Mouse (Mus musculus): ENCODE measurements around the gene Gm11492. TPM values are rescaled to one million over a fixed set of nuclear protein-coding genes. Genes with fewer than 3 reads are reported as not detected.

Gene Gm11492
- total and polyA plus RNA-seq, 3 experiments = not detected

DNA sequence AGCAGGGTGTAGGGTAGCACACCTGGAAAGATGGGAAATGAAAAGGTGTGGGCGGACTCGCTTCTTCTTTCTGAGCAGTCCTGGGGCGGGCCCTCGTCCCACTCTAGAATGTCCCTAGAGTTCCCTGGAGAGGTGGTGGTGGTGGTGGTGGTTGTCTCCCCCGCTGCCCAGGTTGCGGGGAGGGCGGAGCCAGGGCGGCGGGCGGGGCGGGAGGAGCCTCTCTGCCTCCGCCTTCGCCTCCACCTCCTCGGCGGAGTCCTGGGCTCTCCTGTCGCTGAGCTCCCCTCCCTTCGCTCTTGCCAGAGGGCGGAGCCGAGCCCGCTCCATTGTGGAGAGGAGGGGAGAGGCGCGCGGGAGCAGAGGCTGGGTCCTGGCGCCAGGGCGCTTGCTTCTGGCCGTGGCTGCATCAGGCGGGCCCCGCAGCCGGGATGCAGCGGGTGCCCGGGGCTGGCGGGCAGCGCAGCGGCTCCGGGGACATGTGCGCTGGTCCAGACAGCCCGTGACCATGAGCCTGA is 28.9 kb downstream of the Gm11492 start:
- peaks cover 2 to 10% of the 10 kb centered on the region in 2 experiments for H3K36me3 ChIP-seq (ENCODE audit: control insufficient read depth in 1 of 2, insufficient read depth in 2 of 2, low read length in 2 of 2)

DNA sequence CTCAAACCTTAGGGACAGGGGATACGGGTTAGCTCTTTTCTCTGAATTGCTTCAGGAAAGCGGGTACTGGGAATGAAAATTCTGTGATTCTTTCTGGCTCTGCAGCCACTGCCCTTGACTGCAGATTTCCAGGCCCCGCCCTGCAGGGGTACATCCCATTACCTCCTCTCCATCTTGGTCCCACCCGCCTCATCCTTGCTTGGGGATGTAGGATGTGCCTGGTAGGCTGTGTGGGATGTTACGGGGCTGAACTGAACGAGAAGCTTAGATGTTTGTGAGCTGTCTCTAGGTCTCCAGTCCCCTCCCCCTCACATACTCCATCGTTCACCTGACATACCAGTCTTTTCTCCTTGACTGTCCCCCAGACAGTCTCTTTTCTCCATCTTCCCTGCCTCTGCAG is 29.5 kb downstream of the Gm11492 start:
- Histone ChIP-seq H3K27ac (ENCODE audit: control insufficient read depth, low read depth, low read length) (no peak overlapping the region), H3K36me3 (ENCODE audit: control insufficient read depth in 1 of 2, insufficient read depth in 2 of 2, low read length in 2 of 2) (peaks cover 2 to 7% of the 10 kb centered on the region in 2 experiments), H3K4me3 (ENCODE audit: control insufficient read depth in 1 of 2, insufficient read depth in 1 of 2, low read depth in 2 of 2, low read length in 2 of 2) (no peak overlapping the region), H3K9ac (ENCODE audit: control insufficient read depth, low read depth, low read length, poor library complexity, severe bottlenecking) (no peak overlapping the region), H3K9me3 (replicated peaks; ENCODE audit: insufficient read depth, low read length) (no peaks in the 10 kb centered on the region), H3K27me3 (ENCODE audit: control insufficient read depth in 1 of 2, insufficient read depth in 2 of 2, low read length in 2 of 2) (no peaks in the 10 kb centered on the region), H3K4me1 (ENCODE audit: control insufficient read depth in 1 of 2, insufficient read depth in 2 of 2, low read length in 2 of 2) (peaks cover 0 to 11% of the 10 kb centered on the region in 2 experiments; a peak in 3 of 4 replicates), H3K79me2 (ENCODE audit: control insufficient read depth, insufficient read depth, low read length, poor library complexity) (peaks cover 21% of the 10 kb centered on the region)
- TF ChIP-seq RCOR1 (IDR thresholded peaks at IDR 0.05; ENCODE audit: low read depth, low read length) = no peak
- no peak for TF ChIP-seq ZKSCAN1 (IDR thresholded peaks at IDR 0.05; ENCODE audit: low read depth, low read length)
- no peak for TF ChIP-seq SIN3A (IDR thresholded peaks at IDR 0.05; ENCODE audit: low read length)
- TF ChIP-seq E2F4 (IDR thresholded peaks at IDR 0.05; ENCODE audit: borderline replicate concordance, low read depth, low read length) = no peak
- TF ChIP-seq MYC (IDR thresholded peaks at IDR 0.05; ENCODE audit: low read depth, low read length) = no peak
- TF ChIP-seq MAX (IDR thresholded peaks at IDR 0.05; ENCODE audit: low read length) = no peak
- TF ChIP-seq EP300 (IDR thresholded peaks at IDR 0.05; ENCODE audit: low read depth in 1 of 2, low read length in 2 of 2) = no peak
- TF ChIP-seq RAD21 (IDR thresholded peaks at IDR 0.05; ENCODE audit: low read depth, low read length) = no peak
- no peak for TF ChIP-seq TBP (IDR thresholded peaks at IDR 0.05; ENCODE audit: low read depth, low read length)
- no peak for TF ChIP-seq USF2 (IDR thresholded peaks at IDR 0.05; ENCODE audit: borderline replicate concordance in 1 of 2, insufficient read depth in 1 of 2, low read depth in 1 of 2, low read length in 2 of 2)
- TF ChIP-seq GABPA (IDR thresholded peaks at IDR 0.05; ENCODE audit: low read depth, low read length) = no peak
- no peak for TF ChIP-seq TCF12 (IDR thresholded peaks at IDR 0.05; ENCODE audit: low read depth, low read length)
- no peak for TF ChIP-seq TAL1 (IDR thresholded peaks at IDR 0.05; ENCODE audit: low read length)
- TF ChIP-seq ETS1 (IDR thresholded peaks at IDR 0.05; ENCODE audit: low read depth, low read length) = no peak
- no peak for TF ChIP-seq MAFK (IDR thresholded peaks at IDR 0.05; ENCODE audit: borderline replicate concordance, low read depth, low read length)
- no peak for TF ChIP-seq SMC3 (IDR thresholded peaks at IDR 0.05; ENCODE audit: low read depth, low read length)
- TF ChIP-seq UBTF (IDR thresholded peaks at IDR 0.05; ENCODE audit: borderline replicate concordance, insufficient read depth, low read depth, low read length) = no peak
- TF ChIP-seq POLR2A (IDR thresholded peaks at IDR 0.05; ENCODE audit: control insufficient read depth in 1 of 2, insufficient read depth in 1 of 2, low read depth in 1 of 2, low read length in 2 of 2, poor library complexity in 1 of 2) = no peak
- TF ChIP-seq ZMIZ1 (IDR thresholded peaks at IDR 0.05; ENCODE audit: low read depth, low read length) = no peak
- no peak for TF ChIP-seq KAT2A (conservative IDR thresholded peaks at IDR 0.05; ENCODE audit: low read depth, low read length)
- DNase-seq (ENCODE audit: low read depth, low spot score) = no peak

More for the DNA sequence above, 28.9 kb downstream of the Gm11492 start:
- H3K27me3 ChIP-seq (ENCODE audit: control insufficient read depth in 1 of 2, insufficient read depth in 2 of 2, low read length in 2 of 2) = no peaks in the 10 kb centered on the region
- no peak for DNase-seq (ENCODE audit: low read depth, low spot score)
- no peak for TF ChIP-seq TAL1 (IDR thresholded peaks at IDR 0.05; ENCODE audit: low read length)
- no peak for TF ChIP-seq SIN3A (IDR thresholded peaks at IDR 0.05; ENCODE audit: low read length)
- no peak for TF ChIP-seq MAZ (IDR thresholded peaks at IDR 0.05; ENCODE audit: low read depth, low read length)
- no peak for TF ChIP-seq E2F4 (IDR thresholded peaks at IDR 0.05; ENCODE audit: borderline replicate concordance, low read depth, low read length)
- no peak for TF ChIP-seq SMC3 (IDR thresholded peaks at IDR 0.05; ENCODE audit: low read depth, low read length)
- TF ChIP-seq NELFE (IDR thresholded peaks at IDR 0.05; ENCODE audit: low read depth, low read length) = no peak
- TF ChIP-seq ELF1 (IDR thresholded peaks at IDR 0.05; ENCODE audit: low read depth, low read length) = no peak
- no peak for TF ChIP-seq JUND (IDR thresholded peaks at IDR 0.05; ENCODE audit: low read depth, low read length)
- no peak for TF ChIP-seq HCFC1 (IDR thresholded peaks at IDR 0.05; ENCODE audit: low read depth, low read length)
- TF ChIP-seq TCF12 (IDR thresholded peaks at IDR 0.05; ENCODE audit: low read depth, low read length) = no peak
- peaks cover 26% of the 10 kb centered on the region for H3K79me2 ChIP-seq (ENCODE audit: control insufficient read depth, insufficient read depth, low read length, poor library complexity)
- H3K27ac ChIP-seq (ENCODE audit: control insufficient read depth, low read depth, low read length) = no peak overlapping the region
- no peak overlapping the region for H3K9ac ChIP-seq (ENCODE audit: control insufficient read depth, low read depth, low read length, poor library complexity, severe bottlenecking)
- H3K9me3 ChIP-seq (replicated peaks; ENCODE audit: insufficient read depth, low read length) = no peaks in the 10 kb centered on the region
- H3K4me3 ChIP-seq (ENCODE audit: control insufficient read depth in 1 of 2, insufficient read depth in 1 of 2, low read depth in 2 of 2, low read length in 2 of 2) = no peak overlapping the region
- peaks cover 3 to 11% of the 10 kb centered on the region in 2 experiments; a peak in 3 of 4 replicates for H3K4me1 ChIP-seq (ENCODE audit: control insufficient read depth in 1 of 2, insufficient read depth in 2 of 2, low read length in 2 of 2)

All from MEL (cell line).